ENCODE assay signal across 8 mouse cellular contexts in genomic region chr6:29214776-29215175, GRCm38 (mm10). TPM values are rescaled to one million over a fixed set of nuclear protein-coding genes. Genes with fewer than 3 reads are reported as not detected.
DNase-seq lines count a peak whose midpoint lies in the region; ATAC-seq and TF ChIP-seq lines count a peak whose summit lies in the region.

No protein-coding gene starts in this region.

- peak; percentile 42 for DNase-seq in adrenal gland, postnatal 10 days
- no peak for DNase-seq in adrenal gland, adult 2 months
- no peak for DNase-seq in lung, embryonic 14.5 days
- DNase-seq in lung, postnatal 4 days = no peak
- DNase-seq in liver, embryonic 13.5 days = no peak
- DNase-seq in thymus, postnatal 0 days (ENCODE audit: low spot score) = peak; percentile 74
- DNase-seq in spleen, postnatal 14 days (ENCODE audit: low spot score in 2 of 2) = no peak
- DNase-seq in ovary, postnatal 14 days (ENCODE audit: low spot score) = no peak

- no peak for ATAC-seq in lung, embryonic 14.5 days (ENCODE audit: insufficient read depth)
- no peak for ATAC-seq in liver, embryonic 13.5 days (ENCODE audit: low read depth)

- no peak overlapping the region for H3K9ac ChIP-seq in lung, embryonic 14.5 days
- H3K9ac ChIP-seq in liver, embryonic 13.5 days = no peak overlapping the region

- no peak for TF ChIP-seq CTCF in lung, embryonic 14.5 days (IDR thresholded peaks at IDR 0.05; ENCODE audit: low read depth)

- no peak overlapping the region for H3K27ac ChIP-seq in lung, embryonic 14.5 days (ENCODE audit: low read depth)
- no peak overlapping the region for H3K27ac ChIP-seq in liver, embryonic 13.5 days

- 44% methylated on average over 5 of the region's 5 CpGs for WGBS in lung, embryonic 14.5 days
- WGBS in liver, embryonic 13.5 days (ENCODE audit: insufficient replicate concordance) = 43% methylated on average over 5 of the region's 5 CpGs

- H3K4me3 ChIP-seq in lung, embryonic 14.5 days (ENCODE audit: low read depth, low read length) = 0 out of 2 replicates have a peak overlapping the region, but pooled peaks have one; percentile 6
- peak overlapping the region; percentile 66; the same call in 1 of the 2 replicates for H3K4me3 ChIP-seq in liver, embryonic 13.5 days (replicated peaks)

- no peaks in the 10 kb centered on the region for H3K9me3 ChIP-seq in lung, embryonic 14.5 days (ENCODE audit: low read depth, low read length)
- no peaks in the 10 kb centered on the region for H3K9me3 ChIP-seq in liver, embryonic 13.5 days (replicated peaks)

- no peaks in the 10 kb centered on the region for H3K36me3 ChIP-seq in lung, embryonic 14.5 days (ENCODE audit: insufficient read depth)
- no peaks in the 10 kb centered on the region for H3K36me3 ChIP-seq in liver, embryonic 13.5 days

- H3K27me3 ChIP-seq in lung, embryonic 14.5 days (ENCODE audit: insufficient read depth, low read length) = peaks cover 14% of the 10 kb centered on the region; the same call in 1 of the 2 replicates
- peaks cover 60% of the 10 kb centered on the region for H3K27me3 ChIP-seq in liver, embryonic 13.5 days

- peak overlapping the region; percentile 98 for H3K4me2 ChIP-seq in lung, embryonic 14.5 days
- H3K4me2 ChIP-seq in liver, embryonic 13.5 days = peak overlapping the region; percentile 91

- H3K4me1 ChIP-seq in lung, embryonic 14.5 days (ENCODE audit: insufficient read depth) = peaks cover 5% of the 10 kb centered on the region
- peaks cover 45% of the 10 kb centered on the region for H3K4me1 ChIP-seq in liver, embryonic 13.5 days (replicated peaks)

RNA-seq across cellular contexts. Expression of gene Impdh1, which starts 1.4 kb away (rescaled TPM):
- 100 to 1,000 TPM; 351 to 403 TPM for total RNA-seq in adrenal gland, postnatal 10 days (2021)
- 10 to 100 TPM; 58.3 to 86.4 TPM for total RNA-seq in adrenal gland, adult 2 months (2021)
- 94.4 and 102 TPM in 2 replicates for polyA plus RNA-seq in adrenal gland, adult 2 months (2012; rRNA removed)
- 49.3 and 51.6 TPM in 2 replicates for polyA plus RNA-seq in lung, embryonic 14.5 days (2014; fragmentation: Nextera tagmentation; extraction: Ambion mirVana)
- 9.5 and 10.0 TPM in 2 replicates for polyA plus RNA-seq in liver, embryonic 13.5 days (2015; fragmentation: Nextera tagmentation; extraction: Ambion mirVana)
- 138 and 141 TPM in 2 replicates for polyA plus RNA-seq in thymus, postnatal 0 days (2015; fragmentation: Nextera tagmentation; extraction: Ambion mirVana)

RNA-seq across cellular contexts. Expression of gene Prrt4, which starts 35.4 kb away (rescaled TPM):
- total RNA-seq in adrenal gland, postnatal 10 days (2021) = 1 to 10 TPM; 4.2 to 5.6 TPM
- total RNA-seq in adrenal gland, adult 2 months (2021) = 1 to 10 TPM; 2.2 to 5.0 TPM
- polyA plus RNA-seq in adrenal gland, adult 2 months (2012; rRNA removed) = 6.1 and 8.8 TPM in 2 replicates
- 0.93 and 1.2 TPM in 2 replicates for polyA plus RNA-seq in lung, embryonic 14.5 days (2014; fragmentation: Nextera tagmentation; extraction: Ambion mirVana)
- 0.05 and 0.06 TPM in 2 replicates for polyA plus RNA-seq in liver, embryonic 13.5 days (2015; fragmentation: Nextera tagmentation; extraction: Ambion mirVana)
- 0.05 and 0.09 TPM in 2 replicates for polyA plus RNA-seq in thymus, postnatal 0 days (2015; fragmentation: Nextera tagmentation; extraction: Ambion mirVana)

RNA-seq across cellular contexts. Expression of gene Rbm28, which starts 50.0 kb away (rescaled TPM):
- total RNA-seq in adrenal gland, postnatal 10 days (2021) = 10 to 100 TPM; 21.4 to 29.1 TPM
- total RNA-seq in adrenal gland, adult 2 months (2021) = 10 to 100 TPM; 25.9 to 33.6 TPM
- polyA plus RNA-seq in adrenal gland, adult 2 months (2012; rRNA removed) = 2.3 and 2.4 TPM in 2 replicates
- 50.9 and 55.1 TPM in 2 replicates for polyA plus RNA-seq in lung, embryonic 14.5 days (2014; fragmentation: Nextera tagmentation; extraction: Ambion mirVana)
- polyA plus RNA-seq in liver, embryonic 13.5 days (2015; fragmentation: Nextera tagmentation; extraction: Ambion mirVana) = 15.2 and 19.5 TPM in 2 replicates
- 30.7 and 31.0 TPM in 2 replicates for polyA plus RNA-seq in thymus, postnatal 0 days (2015; fragmentation: Nextera tagmentation; extraction: Ambion mirVana)

RNA-seq across cellular contexts. Expression of gene Hilpda, which starts 57.5 kb away (rescaled TPM):
- 10 to 100 TPM in 1 of 2 experiments, 1 to 10 TPM in 1; 9.5 to 14.1 TPM for total RNA-seq in adrenal gland, postnatal 10 days (2021)
- 1 to 10 TPM; 2.6 to 6.8 TPM for total RNA-seq in adrenal gland, adult 2 months (2021)
- polyA plus RNA-seq in adrenal gland, adult 2 months (2012; rRNA removed) = 10.0 and 12.1 TPM in 2 replicates
- polyA plus RNA-seq in lung, embryonic 14.5 days (2014; fragmentation: Nextera tagmentation; extraction: Ambion mirVana) = 40.4 and 40.5 TPM in 2 replicates
- polyA plus RNA-seq in liver, embryonic 13.5 days (2015; fragmentation: Nextera tagmentation; extraction: Ambion mirVana) = 17.0 and 18.6 TPM in 2 replicates
- 55.2 and 59.9 TPM in 2 replicates for polyA plus RNA-seq in thymus, postnatal 0 days (2015; fragmentation: Nextera tagmentation; extraction: Ambion mirVana)

Comparison
In these comparisons a context has a peak if more than half of its experiments do, and no peak if none do; other contexts are left out.
1. DNase-seq: peak in adrenal gland, postnatal 10 days (single experiment) and thymus, postnatal 0 days (single experiment); none in adrenal gland, adult 2 months (single experiment), lung, embryonic 14.5 days (single experiment), lung, postnatal 4 days (0 of 2), liver, embryonic 13.5 days (single experiment), spleen, postnatal 14 days (0 of 2) and ovary, postnatal 14 days (single experiment).